10 mouse cellular contexts compared by ENCODE assay signal in genomic region chr1:87418733-87419132, GRCm38 (mm10). TPM values are rescaled to one million over a fixed set of nuclear protein-coding genes. Genes with fewer than 3 reads are reported as not detected.
DNase-seq lines count a peak whose midpoint lies in the region; ATAC-seq and TF ChIP-seq lines count a peak whose summit lies in the region.
"Had no signal": no experiment of that assay in that cellular context is flagged by ENCODE, and none has a peak within 500 bp of the region (broad histone marks: within the 10 kb centered on the region; RNA-seq: fewer than 3 reads in every experiment).

No protein-coding gene starts in this region.

- 89% methylated on average over 4 of the region's 4 CpGs for WGBS in hindbrain, postnatal 0 days
- WGBS in hindbrain, embryonic 13.5 days = 91% methylated on average over 4 of the region's 4 CpGs
- WGBS in heart, embryonic 10.5 days = 89% methylated on average over 4 of the region's 4 CpGs

- DNase-seq in hindbrain, postnatal 0 days (ENCODE audit: low spot score) = peak; percentile 73
- DNase-seq in 3T3-L1 (ENCODE audit: low read depth, low spot score) = peak; percentile 82
- peak; percentile 47 for DNase-seq in ES-E14 (ENCODE audit: low read depth, low spot score)
- DNase-seq in embryo, embryonic 9.5 days (ENCODE audit: extremely low spot score) = peak; percentile 24
- peak; percentile 13 for DNase-seq in retina, adult 2 months (ENCODE audit: low read depth, low spot score)
- DNase-seq in ovary, postnatal 14 days (ENCODE audit: low spot score) = no peak
- DNase-seq in heart, embryonic 10.5 days (ENCODE audit: low spot score) = no peak

- H3K4me1 ChIP-seq in hindbrain, postnatal 0 days (ENCODE audit: insufficient read depth, low read length) = no peaks in the 10 kb centered on the region
- H3K4me1 ChIP-seq in hindbrain, embryonic 13.5 days (replicated peaks) = no peaks in the 10 kb centered on the region
- H3K4me1 ChIP-seq in ES-E14 (ENCODE audit: control insufficient read depth in 2 of 2, insufficient read depth in 2 of 2, low read length in 2 of 2, poor library complexity in 1 of 2) = no peaks in the 10 kb centered on the region
- no peaks in the 10 kb centered on the region for H3K4me1 ChIP-seq in heart, embryonic 10.5 days
- H3K4me1 ChIP-seq: lung, embryonic 15.5 days had no signal

- H3K9ac ChIP-seq in hindbrain, postnatal 0 days (replicated peaks; ENCODE audit: low read length) = no peak overlapping the region
- H3K9ac ChIP-seq in hindbrain, embryonic 13.5 days = no peak overlapping the region
- no peak overlapping the region for H3K9ac ChIP-seq in ES-E14 (ENCODE audit: insufficient read depth, low read depth, low read length, poor library complexity, severe bottlenecking)
- H3K9ac ChIP-seq: lung, embryonic 15.5 days had no signal

- H3K4me2 ChIP-seq in hindbrain, postnatal 0 days (ENCODE audit: low read depth, low read length) = no peak overlapping the region
- no peak overlapping the region for H3K4me2 ChIP-seq in hindbrain, embryonic 13.5 days
- H3K4me2 ChIP-seq: lung, embryonic 15.5 days had no signal

- in situ Hi-C loops in ES-E14 (cut with MboI; ENCODE audit: low sequenced_read_pairs in 2 of 2, unreplicated experiment in 2 of 2) = no loop called here

- ATAC-seq in hindbrain, postnatal 0 days = no peak
- ATAC-seq in hindbrain, embryonic 13.5 days (ENCODE audit: low FRiP score) = no peak

- peak; percentile 79 for TF ChIP-seq CTCF in hindbrain, postnatal 0 days (IDR thresholded peaks at IDR 0.05; ENCODE audit: low read depth)

- peaks cover 28% of the 10 kb centered on the region for H3K36me3 ChIP-seq in hindbrain, postnatal 0 days (ENCODE audit: insufficient read depth, low read length)
- peaks cover 53% of the 10 kb centered on the region for H3K36me3 ChIP-seq in hindbrain, embryonic 13.5 days
- H3K36me3 ChIP-seq in ES-E14 (ENCODE audit: control insufficient read depth, insufficient read depth, low read length, poor library complexity, severe bottlenecking) = peaks cover 11% of the 10 kb centered on the region
- H3K36me3 ChIP-seq in heart, embryonic 10.5 days = peaks cover 52% of the 10 kb centered on the region

- no peaks in the 10 kb centered on the region for H3K9me3 ChIP-seq in hindbrain, postnatal 0 days (ENCODE audit: low read length)
- no peaks in the 10 kb centered on the region for H3K9me3 ChIP-seq in hindbrain, embryonic 13.5 days
- no peaks in the 10 kb centered on the region for H3K9me3 ChIP-seq in ES-E14 (ENCODE audit: control insufficient read depth, insufficient read depth, low read depth, low read length)
- no peaks in the 10 kb centered on the region for H3K9me3 ChIP-seq in heart, embryonic 10.5 days
- H3K9me3 ChIP-seq: lung, embryonic 15.5 days had no signal

- no peak overlapping the region for H3K27ac ChIP-seq in hindbrain, postnatal 0 days
- no peak overlapping the region for H3K27ac ChIP-seq in hindbrain, embryonic 13.5 days
- H3K27ac ChIP-seq in ES-E14 (ENCODE audit: insufficient read depth, low read depth, low read length, poor library complexity, severe bottlenecking) = no peak overlapping the region
- no peak overlapping the region for H3K27ac ChIP-seq in heart, embryonic 10.5 days
- H3K27ac ChIP-seq: lung, embryonic 15.5 days had no signal

- no peaks in the 10 kb centered on the region for H3K27me3 ChIP-seq in hindbrain, postnatal 0 days (ENCODE audit: insufficient read depth, low read length)
- H3K27me3 ChIP-seq in hindbrain, embryonic 13.5 days = no peaks in the 10 kb centered on the region
- no peaks in the 10 kb centered on the region for H3K27me3 ChIP-seq in heart, embryonic 10.5 days (ENCODE audit: insufficient read depth, poor library complexity, severe bottlenecking)
- H3K27me3 ChIP-seq: lung, embryonic 15.5 days had no signal

- no peak overlapping the region for H3K4me3 ChIP-seq in hindbrain, postnatal 0 days (ENCODE audit: low read length)
- H3K4me3 ChIP-seq in hindbrain, embryonic 13.5 days = no peak overlapping the region
- no peak overlapping the region for H3K4me3 ChIP-seq in ES-E14 (ENCODE audit: insufficient read depth in 1 of 2, low read depth in 1 of 2, low read length in 2 of 2, poor library complexity in 1 of 2, severe bottlenecking in 1 of 2)
- no peak overlapping the region for H3K4me3 ChIP-seq in heart, embryonic 10.5 days
- H3K4me3 ChIP-seq: lung, embryonic 15.5 days had no signal

TF ChIP-seq in ES-E14, 5 proteins besides CTCF, POLR2A, EP300 and RAD21:
- peak; percentile 66; the same call in 1 of the 2 replicates for TF ChIP-seq ZNF384 (IDR thresholded peaks at IDR 0.05; ENCODE audit: low read depth, low read length)
- TF ChIP-seq HCFC1 (IDR thresholded peaks at IDR 0.05; ENCODE audit: borderline replicate concordance, insufficient read depth, low read length) = no peak
- peak; percentile 70 for TF ChIP-seq MAFK (IDR thresholded peaks at IDR 0.05; ENCODE audit: insufficient read depth, low read depth, low read length)

RNA-seq across cellular contexts. Expression of gene Kcnj13, which starts 24.2 kb away (rescaled TPM):
- total RNA-seq in hindbrain, postnatal 0 days (2014; rRNA removed) = 5.0 and 12.7 TPM in 2 replicates
- polyA plus RNA-seq in hindbrain, postnatal 0 days (2015; fragmentation: Nextera tagmentation; extraction: Ambion mirVana) = 33.2 and 37.3 TPM in 2 replicates
- 13.8 and 31.2 TPM in 2 replicates for polyA plus RNA-seq in hindbrain, embryonic 13.5 days (2015; fragmentation: Nextera tagmentation; extraction: Ambion mirVana)
- total RNA-seq in ES-E14 (2012; rRNA removed) = 0.27 and 0.95 TPM in 2 replicates
- 0.70 and 1.0 TPM in 2 replicates for polyA plus RNA-seq in heart, embryonic 10.5 days (2016; fragmentation: Nextera tagmentation; extraction: Ambion mirVana)

RNA-seq across cellular contexts. Expression of gene Snorc, which starts 51.3 kb away (rescaled TPM):
- not detected in 2 replicates for total RNA-seq in hindbrain, postnatal 0 days (2014; rRNA removed)
- 1.5 and 2.0 TPM in 2 replicates for polyA plus RNA-seq in hindbrain, postnatal 0 days (2015; fragmentation: Nextera tagmentation; extraction: Ambion mirVana)
- 0.81 TPM in 1 of 2 replicates, not detected in the other for polyA plus RNA-seq in hindbrain, embryonic 13.5 days (2015; fragmentation: Nextera tagmentation; extraction: Ambion mirVana)
- total RNA-seq in ES-E14 (2012; rRNA removed) = 1.3 TPM in 1 of 2 replicates, not detected in the other
- not detected in 2 replicates for polyA plus RNA-seq in heart, embryonic 10.5 days (2016; fragmentation: Nextera tagmentation; extraction: Ambion mirVana)
- polyA plus RNA-seq: lung, embryonic 15.5 days; testis, adult 2 months had no signal

Comparison
In these comparisons a context has a peak if more than half of its experiments do, and no peak if none do; other contexts are left out.
1. DNase-seq: peak in hindbrain, postnatal 0 days (single experiment), 3T3-L1 (single experiment), ES-E14 (single experiment), embryo, embryonic 9.5 days (single experiment) and retina, adult 2 months (single experiment); none in ovary, postnatal 14 days (single experiment) and heart, embryonic 10.5 days (single experiment).